Mouse (Mus musculus) CH12.LX (cell line): ENCODE results near the gene Olfr1423. TPM values are rescaled to one million over a fixed set of nuclear protein-coding genes. Genes with fewer than 3 reads are reported as not detected.

Source experiments
- DNase-seq: peaks from one replicate; pipeline ENCODE4 v3.0.0-alpha.2; 2013; ENCODE audit errors: extremely low read depth
- H3K27ac ChIP-seq: 2 replicates; pipeline ENCODE4 v1.5.1; 2012; ENCODE audit warnings: low read depth, mild to moderate bottlenecking, control low read depth, moderate library complexity; ENCODE audit not compliant: insufficient read depth
- H3K27me3 ChIP-seq: replicated peaks from 2 replicates; pipeline ENCODE3; 2012; ENCODE audit warnings: inconsistent platforms
- H3K36me3 ChIP-seq, 2 experiments: replicated peaks in 1 of 2; 2 replicates each; pipeline versions ENCODE3 to v1.6.1; 2012; ENCODE audit warnings: inconsistent platforms in 1 of 2, low read length in 1 of 2, mild to moderate bottlenecking in 1 of 2, mixed read lengths in 1 of 2, moderate library complexity in 1 of 2; ENCODE audit not compliant: control insufficient read depth in 1 of 2, insufficient read depth in 1 of 2
- H3K4me1 ChIP-seq, 2 experiments: 2 replicates each; pipeline ENCODE4 v1.6.1; 2012; ENCODE audit warnings: inconsistent platforms in 1 of 2, moderate library complexity in 1 of 2; ENCODE audit not compliant: insufficient read depth in 2 of 2, control insufficient read depth in 1 of 2
- H3K4me2 ChIP-seq: 2 replicates; pipeline ENCODE4 v1.6.1; 2012; ENCODE audit warnings: low read depth, mild to moderate bottlenecking, control low read depth; ENCODE audit not compliant: poor library complexity, insufficient read depth, severe bottlenecking
- H3K4me3 ChIP-seq, 3 experiments: fragments of 150-350 bp in 1 of 3; sonication (generic) in 1 of 3; replicated peaks in 1 of 3; 2 replicates each; pipeline versions ENCODE3 to v1.5.1; 2011 to 2012; ENCODE audit warnings: low read depth in 2 of 3, low read length in 2 of 3, mild to moderate bottlenecking in 2 of 3, moderate library complexity in 2 of 3, control low read depth in 1 of 3, improper control_type of control experiment in 1 of 3, inconsistent platforms in 1 of 3, mixed read lengths in 1 of 3; ENCODE audit not compliant: poor library complexity in 1 of 3
- H3K79me2 ChIP-seq: replicated peaks from 2 replicates; pipeline ENCODE4 v1.6.1; 2012; ENCODE audit warnings: mild to moderate bottlenecking, moderate library complexity; ENCODE audit not compliant: control insufficient read depth, poor library complexity, insufficient read depth, severe bottlenecking; ENCODE audit errors: extremely low read depth
- H3K9ac ChIP-seq: 2 replicates; pipeline ENCODE4 v1.6.1; 2012; ENCODE audit warnings: low read depth, mild to moderate bottlenecking, control low read depth, moderate library complexity; ENCODE audit not compliant: insufficient read depth
- H3K9me3 ChIP-seq: replicated peaks from 2 replicates; pipeline ENCODE3; 2012; ENCODE audit warnings: low read length, inconsistent platforms, mixed read lengths
- CHD2 ChIP-seq: IDR thresholded peaks from 2 replicates; pipeline ENCODE4 v1.6.1; 2011; ENCODE audit warnings: low read length, improper control_type of control experiment
- IRF4 ChIP-seq: IDR thresholded peaks from 2 replicates; pipeline ENCODE4 v1.6.1; 2014; ENCODE audit warnings: low read depth, mild to moderate bottlenecking, inconsistent platforms, low read length, improper control_type of control experiment
- MAFK ChIP-seq: IDR thresholded peaks from 2 replicates; pipeline ENCODE4 v1.6.1; 2011; ENCODE audit warnings: low read length, improper control_type of control experiment; ENCODE audit not compliant: insufficient replicate concordance
- MXI1 ChIP-seq: IDR thresholded peaks from 2 replicates; pipeline ENCODE4 v1.6.1; 2011; ENCODE audit warnings: mild to moderate bottlenecking, low read depth, low read length, improper control_type of control experiment
- POLR2A ChIP-seq: IDR thresholded peaks from 2 replicates; pipeline ENCODE4 v1.6.1; 2011; ENCODE audit warnings: low read depth, mild to moderate bottlenecking, improper control_type of control experiment, low read length
- RCOR1 ChIP-seq: conservative IDR thresholded peaks from 2 replicates; pipeline ENCODE4 v1.6.1; 2012; ENCODE audit warnings: low read depth, mild to moderate bottlenecking, inconsistent platforms, low read length, improper control_type of control experiment
- SIN3A ChIP-seq: IDR thresholded peaks from 2 replicates; pipeline ENCODE4 v1.6.1; 2012; ENCODE audit warnings: low read length, improper control_type of control experiment, inconsistent platforms
- SMC3 ChIP-seq: IDR thresholded peaks from 2 replicates; pipeline ENCODE4 v1.6.1; 2011; ENCODE audit warnings: low read depth, low read length, improper control_type of control experiment
- TBP ChIP-seq: conservative IDR thresholded peaks from 2 replicates; pipeline ENCODE4 v1.6.1; 2011; ENCODE audit warnings: low read depth, low read length, improper control_type of control experiment
- UBTF ChIP-seq: IDR thresholded peaks from 2 replicates; pipeline ENCODE4 v1.6.1; 2012; ENCODE audit warnings: low read depth, mild to moderate bottlenecking, inconsistent platforms, low read length, improper control_type of control experiment, moderate library complexity
- USF1 ChIP-seq: IDR thresholded peaks from 2 replicates; pipeline ENCODE4 v1.6.1; 2014; ENCODE audit warnings: low read depth, mild to moderate bottlenecking, inconsistent platforms, low read length, improper control_type of control experiment
- ZC3H11A ChIP-seq: IDR thresholded peaks from 2 replicates; pipeline ENCODE4 v1.6.1; 2012; ENCODE audit warnings: low read depth, mild to moderate bottlenecking, inconsistent platforms, low read length, improper control_type of control experiment
- dilution Hi-C: fragments of 300-500 bp; cut with MboI; formaldehyde crosslinking; loops from 2 replicates; pipeline ENCODE4 v1.14.3; 2020; ENCODE audit warnings: low sequenced_read_pairs; ENCODE audit not compliant: extremely low pct_unique_long_range_greater_than_20kb, extremely low pct_ligation_motif_present
- in situ Hi-C: fragments of 300-500 bp; cut with MboI; formaldehyde crosslinking; loops from 3 replicates; pipeline ENCODE4 v1.14.3; 2019; ENCODE audit warnings: low sequenced_read_pairs, low pct_ligation_motif_present, low pct_unique_long_range_greater_than_20kb, mixed read lengths
- polyA plus RNA-seq: library from polyadenylated mRNA; unstranded; fragments of >175 nt; gene quantifications from 2 replicates; pipeline ENCODE4 v1.2.1, GENCODE M21; 2012; ENCODE audit warnings: low read depth; ENCODE audit not compliant: insufficient read length
- total RNA-seq, 2 experiments: library from RNA; depleted of rRNA; stranded (reverse); fragments of 300-350 nt in 1 of 2; fragments of >200 nt in 1 of 2; gene quantifications; 2 replicates each; pipeline ENCODE4 v1.2.3; 2012 to 2014

The Olfr1423 gene
- total and polyA plus RNA-seq, 3 experiments: 0.07 TPM; not detected in 2

- DNase-seq: peak; percentile 92
- peak overlapping the region; percentile 79 for H3K9ac ChIP-seq
- in situ Hi-C loops: loop anchor here (10.0 to 25.0 kb wide), 2 partner anchors 231 to 482 kb away; partner anchors contain the start of gene Mrpl16
- peaks cover 9 to 18% of the 10 kb centered on the region in 2 experiments for H3K4me1 ChIP-seq
- H3K27me3 ChIP-seq: no peaks in the 10 kb centered on the region
- no peaks in the 10 kb centered on the region for H3K79me2 ChIP-seq
- no peaks in the 10 kb centered on the region for H3K9me3 ChIP-seq
- H3K27ac ChIP-seq: peak overlapping the region; percentile 70
- TF ChIP-seq SIN3A: no peak
- peak; percentile 99 for TF ChIP-seq TBP
- TF ChIP-seq IRF4: no peak
- no peak for TF ChIP-seq MXI1
- TF ChIP-seq POLR2A: peak; percentile 57
- no peak for TF ChIP-seq UBTF
- no peak for TF ChIP-seq RCOR1
- no peaks in the 10 kb centered on the region for H3K36me3 ChIP-seq
- dilution Hi-C loops: no loop called here
- H3K4me2 ChIP-seq: peak overlapping the region; percentile 88
- H3K4me3 ChIP-seq: peak overlapping the region; percentile 59 to 74 (median 69)
These were observed 35.4 kb downstream of the Olfr1423 start for GRCm38 (mm10) chr19:12005376-12006360.

DNA sequence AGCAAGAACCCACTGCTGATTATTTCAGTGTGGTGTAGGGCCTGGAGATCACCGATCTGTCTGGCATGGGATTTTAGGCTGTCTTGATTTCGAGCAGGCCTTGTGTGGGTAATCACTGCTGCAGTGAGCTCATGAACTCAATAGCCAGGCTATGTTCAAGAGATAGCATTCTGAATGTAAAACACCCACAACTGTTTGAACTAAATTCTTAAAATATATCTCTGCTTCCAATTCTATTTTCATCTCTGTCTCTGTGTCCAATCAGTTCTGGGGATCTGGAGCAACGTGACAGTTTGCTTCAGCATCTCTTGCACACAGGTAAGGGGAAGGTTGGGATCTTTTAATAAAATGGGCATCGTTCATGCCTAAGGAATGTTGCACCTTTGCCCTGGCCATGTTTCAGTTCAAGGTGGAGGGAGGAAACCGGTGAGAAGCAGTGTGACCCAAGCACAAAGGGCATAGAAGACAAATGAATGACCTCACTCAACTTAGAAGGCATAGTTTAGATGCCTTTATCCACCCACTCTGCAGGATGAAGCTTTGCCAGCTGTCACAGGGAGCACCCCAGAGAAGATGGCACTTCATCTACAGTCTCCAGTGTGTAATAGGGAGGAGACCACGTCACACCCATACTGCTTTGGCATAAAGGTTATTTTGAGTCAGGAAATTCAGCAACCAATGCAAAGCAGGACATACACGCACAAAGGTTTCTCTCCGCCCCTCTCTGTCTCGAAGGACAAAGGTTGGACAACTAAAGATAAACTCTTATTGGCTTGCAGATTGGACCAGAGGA, 36.7 kb downstream of the Olfr1423 start:
- no peaks in the 10 kb centered on the region for H3K9me3 ChIP-seq
- dilution Hi-C loops: no loop called here
- peak overlapping the region; percentile 56; the same call in 1 of the 2 replicates for H3K27ac ChIP-seq
- peak overlapping the region in 2 of 3 experiments; percentile 59 to 69 for H3K4me3 ChIP-seq
- DNase-seq: peak; percentile 63
- in situ Hi-C loops: loop anchor here (10.0 to 25.0 kb wide), 2 partner anchors 230 to 483 kb away; partner anchors contain the start of gene Mrpl16
- no peaks in the 10 kb centered on the region for H3K79me2 ChIP-seq
- H3K27me3 ChIP-seq: no peaks in the 10 kb centered on the region
- H3K36me3 ChIP-seq: no peaks in the 10 kb centered on the region
- peak overlapping the region; percentile 44; the same call in 1 of the 2 replicates for H3K4me2 ChIP-seq
- peaks cover 9 to 18% of the 10 kb centered on the region in 2 experiments for H3K4me1 ChIP-seq
- TF ChIP-seq ZC3H11A: no peak
- TF ChIP-seq USF1: no peak
- TF ChIP-seq, all 38 proteins: peak for 0
- 0 out of 2 replicates have a peak overlapping the region, but pooled peaks have one; percentile 73 for H3K9ac ChIP-seq

GRCm38 (mm10) chr19:12003568-12003967, 37.5 kb downstream of the Olfr1423 start:
- in situ Hi-C loops: loop anchor here (10.0 to 25.0 kb wide), 2 partner anchors 229 to 484 kb away; partner anchors contain the start of gene Mrpl16
- Histone ChIP-seq H3K9me3 (no peaks in the 10 kb centered on the region), H3K4me2 (no peak overlapping the region), H3K27me3 (no peaks in the 10 kb centered on the region), H3K4me1 (peaks cover 11 to 18% of the 10 kb centered on the region in 2 experiments), H3K79me2 (no peaks in the 10 kb centered on the region), H3K4me3 (no peak overlapping the region), H3K27ac (no peak overlapping the region), H3K36me3 (no peaks in the 10 kb centered on the region), H3K9ac (no peak overlapping the region)
- no peak for DNase-seq
- TF ChIP-seq SMC3 (no peak), USF1 (no peak), MAFK (no peak), CHD2 (no peak)
- dilution Hi-C loops: no loop called here
